Mouse (Mus musculus): Measurements from ENCODE around the gene Gpkow. TPM values are rescaled to one million over a fixed set of nuclear protein-coding genes. Genes with fewer than 3 reads are reported as not detected.

Gpkow gene
- 18.2 TPM for polyA plus RNA-seq (2014; fragmentation: Illumina TruSeq; extraction: RNeasy Lipid Tissue Mini Kit (QIAGEN cat#74804); ENCODE audit: insufficient read depth, low read depth, low replicate concordance)

DNA sequence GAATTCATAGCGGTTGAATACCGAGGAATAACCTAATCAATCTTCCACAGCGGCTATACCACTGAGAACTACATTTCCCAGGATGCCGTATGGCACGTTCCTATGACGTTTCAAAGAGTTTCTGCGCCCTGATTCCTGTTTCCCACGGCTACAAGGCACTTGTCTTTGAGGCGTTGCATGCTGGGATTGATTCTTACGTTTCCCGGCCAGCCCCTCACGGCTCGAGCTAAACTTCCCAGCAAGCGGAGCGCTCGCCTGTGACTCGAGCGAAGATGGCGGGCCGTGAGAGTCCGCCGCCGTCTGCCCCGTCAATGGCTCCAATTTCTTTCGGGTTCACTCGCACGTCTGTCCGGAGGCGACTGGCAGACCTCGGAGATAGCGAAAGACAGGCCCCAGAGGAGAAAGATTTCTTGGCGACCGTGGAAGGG lies at the start of gene Gpkow:
Gene Gpkow, plus strand, starts transcription at position 178 of the 428 bp plus-strand sequence.

DNA sequence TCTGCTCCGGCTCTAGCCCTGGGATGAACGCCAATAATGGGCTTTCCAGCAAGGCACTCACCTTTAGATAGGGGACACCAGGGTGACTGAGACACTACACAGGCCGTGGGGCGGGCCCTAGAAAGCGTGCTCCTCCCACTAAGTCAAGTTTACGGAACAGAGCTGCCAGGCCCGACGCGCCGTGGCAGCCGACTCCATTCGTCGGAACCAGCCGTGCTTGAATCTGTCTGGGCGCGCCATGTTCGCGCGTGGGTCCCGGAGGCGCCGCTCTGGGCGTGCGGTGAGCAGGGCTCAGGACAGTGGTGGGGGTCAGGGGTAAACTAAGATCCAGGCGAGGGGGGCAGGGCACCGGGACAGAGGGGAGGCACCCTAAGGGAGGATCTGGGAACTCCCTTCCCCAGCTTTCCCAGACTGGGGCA lies 39.7 kb upstream of the Gpkow start, which contains the start of gene Prickle3:
Gene Prickle3, plus strand, starts transcription at position 40 of the 419 bp plus-strand sequence.

DNA sequence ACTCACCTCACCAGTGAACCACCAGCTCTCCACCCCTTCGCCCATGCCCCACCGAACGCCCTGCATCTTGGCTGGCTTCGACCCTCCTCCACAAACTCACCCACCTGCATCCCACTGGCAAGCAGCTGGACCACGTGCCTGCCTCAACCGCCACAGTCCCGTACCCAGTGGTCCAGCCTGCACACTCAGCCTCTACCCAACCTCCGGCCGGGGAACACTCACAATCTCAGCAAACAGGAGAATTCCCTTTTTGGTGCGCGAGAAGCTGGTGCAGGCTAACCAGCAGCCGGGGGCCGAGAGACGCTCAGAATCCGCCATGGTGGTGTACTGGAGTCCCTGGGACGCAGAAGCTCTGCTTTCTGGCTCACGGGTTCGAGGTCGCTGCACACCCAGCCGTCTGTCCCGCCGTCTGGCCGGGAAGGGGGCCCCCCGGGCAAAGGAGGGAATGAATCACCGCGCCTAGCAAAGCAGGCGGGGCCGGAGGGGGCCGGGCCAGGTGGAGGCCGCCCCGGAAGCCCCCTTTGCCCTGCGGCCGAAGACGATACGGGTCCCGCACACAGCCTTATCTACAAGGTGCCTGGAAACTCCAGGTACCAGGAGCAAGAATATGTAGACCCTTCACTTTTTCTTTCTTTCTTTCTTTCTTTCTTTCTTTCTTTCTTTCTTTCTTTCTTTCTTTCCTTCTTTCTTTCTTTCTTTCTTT lies 25.9 kb upstream of the Gpkow start, which contains the start of gene Plp2:
Gene Plp2, minus strand, starts transcription at position 470 of the 703 bp plus-strand sequence.

DNA sequence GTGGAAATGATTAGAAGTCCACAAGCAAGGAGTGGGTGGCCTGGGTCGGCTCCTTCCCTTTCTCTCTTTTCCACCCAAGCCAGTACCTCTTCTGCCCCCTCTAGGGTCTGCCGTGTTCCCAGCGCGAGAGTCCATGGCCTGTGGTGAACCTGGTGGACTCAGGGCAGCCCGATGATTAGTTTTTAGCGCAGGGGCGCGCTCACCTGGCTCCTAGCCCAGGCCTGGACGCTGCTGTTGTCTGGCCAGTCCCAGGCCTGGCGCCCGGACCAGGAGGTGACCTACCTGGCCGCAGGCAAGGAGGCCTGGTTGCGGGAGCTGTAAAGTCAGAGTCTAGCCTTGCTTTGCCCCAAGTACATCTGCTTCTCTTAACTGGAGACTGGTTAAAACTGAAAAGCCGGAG lies 16.1 kb upstream of the Gpkow start, which contains the start of gene Magix:
Gene Magix, minus strand, starts transcription at position 388 of the 400 bp plus-strand sequence.

DNA sequence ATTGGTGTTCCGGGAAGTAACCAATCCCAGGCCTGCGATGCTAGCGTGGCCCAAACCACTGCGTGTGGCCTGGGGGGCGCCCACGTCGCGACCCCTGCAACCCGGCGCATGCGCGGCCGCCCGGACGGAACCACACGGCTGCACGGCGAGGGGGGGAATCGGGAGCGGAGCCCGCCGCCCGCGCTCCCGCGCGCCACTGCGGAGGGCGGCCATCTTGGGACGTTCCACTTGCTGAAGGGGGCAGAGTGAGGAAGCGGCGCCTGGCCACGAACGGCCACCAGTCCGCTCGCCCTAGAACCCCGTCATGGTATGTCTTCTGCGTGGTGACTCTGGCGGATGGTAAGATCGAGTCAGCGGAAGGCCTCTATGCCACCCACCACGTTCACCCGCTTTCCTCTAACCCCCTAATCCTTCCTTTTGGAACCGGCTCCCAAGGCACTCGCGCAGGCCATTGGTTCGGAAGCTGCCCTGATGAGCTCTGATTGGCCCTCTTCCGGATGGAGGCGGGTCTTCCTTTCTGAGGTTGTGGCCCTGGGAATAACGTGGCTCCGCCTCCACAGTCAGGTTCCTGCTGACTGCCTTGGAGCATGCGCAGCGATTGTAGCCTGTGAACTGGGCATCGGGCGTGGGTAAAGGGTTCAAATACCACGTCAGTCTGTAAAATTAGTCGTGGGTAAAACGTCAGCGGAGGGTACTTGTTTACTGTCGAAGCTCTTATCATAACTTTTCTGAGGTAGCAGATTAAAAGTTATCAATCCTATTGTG lies 17.4 kb downstream of the Gpkow start, which contains the start of gene Wdr45:
Gene Wdr45, plus strand, starts transcription at position 199 of the 765 bp plus-strand sequence.

DNA sequence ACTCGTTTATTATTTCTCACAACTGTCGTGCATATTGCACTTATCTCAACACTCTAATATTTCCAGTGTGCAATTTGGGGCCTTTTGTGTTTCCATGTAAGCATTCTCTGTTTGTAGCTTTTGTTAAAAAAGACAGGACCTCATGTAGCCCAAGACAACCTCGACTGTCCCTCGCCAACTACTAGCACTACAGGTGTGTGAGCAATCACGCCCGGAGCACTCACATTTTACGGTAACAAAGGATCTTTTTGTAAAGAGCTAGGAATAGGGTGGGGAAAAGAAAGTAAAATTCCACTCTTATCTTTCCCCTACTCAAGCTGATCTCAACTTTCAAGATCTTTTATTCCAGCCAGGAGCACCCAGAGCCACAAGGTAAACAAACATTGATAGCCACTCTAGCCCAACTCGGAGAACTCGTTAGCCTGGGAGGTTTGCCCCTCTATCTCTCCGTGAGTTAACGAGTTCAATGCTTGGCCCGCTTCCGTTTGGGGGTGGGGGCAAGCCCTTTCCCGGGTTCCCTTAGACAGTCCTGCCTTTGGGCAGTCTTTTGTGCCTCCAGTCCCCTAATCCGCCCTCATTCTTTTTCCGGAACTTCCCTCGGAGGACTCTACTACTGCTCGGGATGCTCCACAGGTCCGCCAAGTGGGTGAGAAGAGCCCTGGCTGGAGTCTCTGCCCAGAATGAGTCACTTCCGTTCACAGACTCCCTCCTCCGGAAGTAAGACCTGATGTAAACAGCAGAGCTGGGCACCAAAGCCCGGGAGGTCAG lies 24.8 kb downstream of the Gpkow start, which contains the start of gene Gm45208:
Gene Gm45208, plus strand, starts transcription at position 732 of the 768 bp plus-strand sequence.

DNA sequence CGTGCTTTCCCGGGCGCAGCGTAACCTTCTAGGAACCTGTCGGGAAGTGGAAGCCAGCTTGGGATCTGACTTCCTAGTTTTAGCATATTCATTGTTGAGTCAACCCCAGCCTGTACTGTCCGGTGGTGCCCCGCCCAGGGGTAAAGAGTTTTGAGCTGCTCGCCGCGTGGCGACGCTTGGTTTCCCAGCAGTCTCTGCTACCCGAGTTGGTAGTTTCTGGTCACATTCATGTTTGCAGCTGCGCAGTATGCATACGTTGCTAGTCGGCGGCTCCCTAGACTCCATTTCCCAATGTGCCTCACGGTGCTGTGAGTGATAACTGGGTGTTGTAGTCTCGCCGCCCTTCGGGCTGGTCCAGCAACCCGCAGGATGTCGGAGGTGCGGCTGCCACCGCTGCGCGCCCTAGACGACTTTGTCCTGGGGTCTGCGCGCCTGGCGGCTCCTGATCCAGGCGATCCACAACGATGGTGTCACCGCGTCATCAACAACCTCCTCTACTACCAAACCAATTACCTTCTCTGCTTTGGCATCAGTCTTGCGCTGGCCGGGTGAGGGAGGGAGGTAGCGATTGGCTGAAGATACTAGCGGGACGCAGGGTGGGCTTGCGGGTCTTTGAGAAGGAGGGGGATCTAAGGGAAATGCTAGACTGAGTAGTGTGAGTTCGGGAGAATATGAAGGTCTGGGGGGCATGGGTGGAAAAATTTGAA lies 31.4 kb downstream of the Gpkow start, which contains the start of gene Praf2:
Gene Praf2, plus strand, starts transcription at position 225 of the 707 bp plus-strand sequence.

DNA sequence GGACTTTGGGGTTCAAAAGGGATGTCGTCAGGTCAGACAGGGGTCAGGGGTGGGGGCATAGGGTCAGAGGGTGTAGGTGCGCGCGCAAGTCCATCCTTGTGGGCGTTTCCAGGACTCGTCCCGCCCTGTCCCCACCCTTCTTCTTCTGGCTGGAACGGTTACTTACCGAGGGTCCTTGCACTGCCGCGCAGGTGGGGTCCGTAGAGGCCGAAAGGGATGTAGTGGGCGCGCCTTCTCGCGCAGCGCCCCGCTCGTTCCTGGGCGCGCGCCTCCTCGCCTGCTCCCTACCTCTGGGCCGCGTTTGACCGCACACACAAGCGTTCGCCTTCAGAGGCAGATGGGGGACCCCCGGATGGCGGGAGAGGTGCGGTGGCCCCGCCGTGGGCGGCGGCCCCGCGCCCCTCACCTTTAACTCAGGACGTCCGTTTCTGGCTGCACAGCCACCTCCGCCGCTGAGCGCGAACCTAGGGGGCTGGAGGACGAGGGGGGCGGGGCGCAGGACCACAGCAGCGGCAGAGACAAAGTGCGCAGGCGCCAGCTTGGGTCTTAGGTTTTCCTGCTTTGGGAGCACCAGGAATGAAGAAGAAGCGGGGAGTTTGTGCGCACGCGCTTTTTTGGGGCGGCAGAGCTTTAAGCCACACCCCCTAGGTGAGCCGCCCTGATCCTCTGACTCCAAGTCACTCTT lies 53.6 kb downstream of the Gpkow start, which contains the start of gene Ccdc120:
Gene Ccdc120, minus strand, starts transcription at position 474 of the 685 bp plus-strand sequence.

Other genes starting within 250 kb of the Gpkow start
- gene Foxp3, start 123.5 kb upstream of the Gpkow start, polyA plus RNA-seq (2014; fragmentation: Illumina TruSeq; extraction: RNeasy Lipid Tissue Mini Kit (QIAGEN cat#74804); ENCODE audit: insufficient read depth, low read depth, low replicate concordance) = 0.14 TPM
- gene Ppp1r3f, start 122.8 kb upstream of the Gpkow start, polyA plus RNA-seq (2014; fragmentation: Illumina TruSeq; extraction: RNeasy Lipid Tissue Mini Kit (QIAGEN cat#74804); ENCODE audit: insufficient read depth, low read depth, low replicate concordance) = 1.2 TPM
- 11.5 TPM for gene Ccdc22, start 91.6 kb upstream of the Gpkow start, polyA plus RNA-seq (2014; fragmentation: Illumina TruSeq; extraction: RNeasy Lipid Tissue Mini Kit (QIAGEN cat#74804); ENCODE audit: insufficient read depth, low read depth, low replicate concordance)
- 0.08 TPM for gene Cacna1f, start 90.0 kb upstream of the Gpkow start, polyA plus RNA-seq (2014; fragmentation: Illumina TruSeq; extraction: RNeasy Lipid Tissue Mini Kit (QIAGEN cat#74804); ENCODE audit: insufficient read depth, low read depth, low replicate concordance)
- gene Syp, start 58.7 kb upstream of the Gpkow start, polyA plus RNA-seq (2014; fragmentation: Illumina TruSeq; extraction: RNeasy Lipid Tissue Mini Kit (QIAGEN cat#74804); ENCODE audit: insufficient read depth, low read depth, low replicate concordance) = 4.0 TPM
- 4.0 TPM for gene Prickle3, start 39.9 kb upstream of the Gpkow start, polyA plus RNA-seq (2014; fragmentation: Illumina TruSeq; extraction: RNeasy Lipid Tissue Mini Kit (QIAGEN cat#74804); ENCODE audit: insufficient read depth, low read depth, low replicate concordance)
- 161 TPM for gene Plp2, start 25.7 kb upstream of the Gpkow start, polyA plus RNA-seq (2014; fragmentation: Illumina TruSeq; extraction: RNeasy Lipid Tissue Mini Kit (QIAGEN cat#74804); ENCODE audit: insufficient read depth, low read depth, low replicate concordance)
- gene Magix, start 15.9 kb upstream of the Gpkow start, polyA plus RNA-seq (2014; fragmentation: Illumina TruSeq; extraction: RNeasy Lipid Tissue Mini Kit (QIAGEN cat#74804); ENCODE audit: insufficient read depth, low read depth, low replicate concordance) = 6.1 TPM
- 86.4 TPM for gene Wdr45, start 17.2 kb downstream of the Gpkow start, polyA plus RNA-seq (2014; fragmentation: Illumina TruSeq; extraction: RNeasy Lipid Tissue Mini Kit (QIAGEN cat#74804); ENCODE audit: insufficient read depth, low read depth, low replicate concordance)
- gene Gm45208, start 25.1 kb downstream of the Gpkow start, polyA plus RNA-seq (2014; fragmentation: Illumina TruSeq; extraction: RNeasy Lipid Tissue Mini Kit (QIAGEN cat#74804); ENCODE audit: insufficient read depth, low read depth, low replicate concordance) = not detected
- 16.3 TPM for gene Praf2, start 31.3 kb downstream of the Gpkow start, polyA plus RNA-seq (2014; fragmentation: Illumina TruSeq; extraction: RNeasy Lipid Tissue Mini Kit (QIAGEN cat#74804); ENCODE audit: insufficient read depth, low read depth, low replicate concordance)
- 6.8 TPM for gene Ccdc120, start 53.8 kb downstream of the Gpkow start, polyA plus RNA-seq (2014; fragmentation: Illumina TruSeq; extraction: RNeasy Lipid Tissue Mini Kit (QIAGEN cat#74804); ENCODE audit: insufficient read depth, low read depth, low replicate concordance)
- gene Tfe3, start 65.4 kb downstream of the Gpkow start, polyA plus RNA-seq (2014; fragmentation: Illumina TruSeq; extraction: RNeasy Lipid Tissue Mini Kit (QIAGEN cat#74804); ENCODE audit: insufficient read depth, low read depth, low replicate concordance) = 19.0 TPM
- 20.6 TPM for gene Gripap1, start 92.6 kb downstream of the Gpkow start, polyA plus RNA-seq (2014; fragmentation: Illumina TruSeq; extraction: RNeasy Lipid Tissue Mini Kit (QIAGEN cat#74804); ENCODE audit: insufficient read depth, low read depth, low replicate concordance)
- gene Kcnd1, start 125.2 kb downstream of the Gpkow start, polyA plus RNA-seq (2014; fragmentation: Illumina TruSeq; extraction: RNeasy Lipid Tissue Mini Kit (QIAGEN cat#74804); ENCODE audit: insufficient read depth, low read depth, low replicate concordance) = 0.20 TPM
- gene Otud5, start 144.2 kb downstream of the Gpkow start, polyA plus RNA-seq (2014; fragmentation: Illumina TruSeq; extraction: RNeasy Lipid Tissue Mini Kit (QIAGEN cat#74804); ENCODE audit: insufficient read depth, low read depth, low replicate concordance) = 30.7 TPM
- gene Pim2, start 181.1 kb downstream of the Gpkow start, polyA plus RNA-seq (2014; fragmentation: Illumina TruSeq; extraction: RNeasy Lipid Tissue Mini Kit (QIAGEN cat#74804); ENCODE audit: insufficient read depth, low read depth, low replicate concordance) = 6.7 TPM
- gene Slc35a2, start 186.9 kb downstream of the Gpkow start, polyA plus RNA-seq (2014; fragmentation: Illumina TruSeq; extraction: RNeasy Lipid Tissue Mini Kit (QIAGEN cat#74804); ENCODE audit: insufficient read depth, low read depth, low replicate concordance) = 24.4 TPM
- 63.7 TPM for gene Pqbp1, start 202.1 kb downstream of the Gpkow start, polyA plus RNA-seq (2014; fragmentation: Illumina TruSeq; extraction: RNeasy Lipid Tissue Mini Kit (QIAGEN cat#74804); ENCODE audit: insufficient read depth, low read depth, low replicate concordance)
- gene Timm17b, start 202.2 kb downstream of the Gpkow start, polyA plus RNA-seq (2014; fragmentation: Illumina TruSeq; extraction: RNeasy Lipid Tissue Mini Kit (QIAGEN cat#74804); ENCODE audit: insufficient read depth, low read depth, low replicate concordance) = 46.0 TPM
- gene Gm10491, start 210.7 kb downstream of the Gpkow start, polyA plus RNA-seq (2014; fragmentation: Illumina TruSeq; extraction: RNeasy Lipid Tissue Mini Kit (QIAGEN cat#74804); ENCODE audit: insufficient read depth, low read depth, low replicate concordance) = not detected
- gene Gm10490, start 212.4 kb downstream of the Gpkow start, polyA plus RNA-seq (2014; fragmentation: Illumina TruSeq; extraction: RNeasy Lipid Tissue Mini Kit (QIAGEN cat#74804); ENCODE audit: insufficient read depth, low read depth, low replicate concordance) = not detected
- 0.17 TPM for gene Pcsk1n, start 222.7 kb downstream of the Gpkow start, polyA plus RNA-seq (2014; fragmentation: Illumina TruSeq; extraction: RNeasy Lipid Tissue Mini Kit (QIAGEN cat#74804); ENCODE audit: insufficient read depth, low read depth, low replicate concordance)
- gene Eras, start 231.5 kb downstream of the Gpkow start, polyA plus RNA-seq (2014; fragmentation: Illumina TruSeq; extraction: RNeasy Lipid Tissue Mini Kit (QIAGEN cat#74804); ENCODE audit: insufficient read depth, low read depth, low replicate concordance) = not detected

All from lung, adult 10 weeks (tissue).